Mouse (Mus musculus): ENCODE data around the gene Slc9a9.

Gene Slc9a9

DNA sequence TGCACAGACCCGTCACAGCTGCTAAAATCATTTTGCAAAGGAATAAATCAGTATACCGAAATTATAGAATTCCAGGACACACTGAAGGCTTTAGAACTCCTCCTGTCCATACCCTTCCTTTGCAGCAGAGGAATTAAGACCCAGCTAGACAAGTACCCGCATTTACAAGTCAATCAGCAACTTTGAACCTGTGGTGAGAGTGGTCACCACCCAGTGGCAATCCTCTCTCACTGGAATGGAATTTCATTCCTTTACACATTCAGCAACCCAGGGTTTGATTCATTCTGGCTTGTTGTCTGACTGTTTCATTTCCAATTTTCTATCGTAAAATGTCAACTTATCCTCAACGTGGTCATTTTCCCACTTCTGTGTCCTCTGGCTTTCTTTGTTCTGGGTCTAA lies 67.5 kb downstream of the Slc9a9 start:
- no peak for DNase-seq

GRCm38 (mm10) chr9:94738555-94739427 lies 69.1 kb downstream of the Slc9a9 start:
- peak; percentile 75 for DNase-seq

DNA sequence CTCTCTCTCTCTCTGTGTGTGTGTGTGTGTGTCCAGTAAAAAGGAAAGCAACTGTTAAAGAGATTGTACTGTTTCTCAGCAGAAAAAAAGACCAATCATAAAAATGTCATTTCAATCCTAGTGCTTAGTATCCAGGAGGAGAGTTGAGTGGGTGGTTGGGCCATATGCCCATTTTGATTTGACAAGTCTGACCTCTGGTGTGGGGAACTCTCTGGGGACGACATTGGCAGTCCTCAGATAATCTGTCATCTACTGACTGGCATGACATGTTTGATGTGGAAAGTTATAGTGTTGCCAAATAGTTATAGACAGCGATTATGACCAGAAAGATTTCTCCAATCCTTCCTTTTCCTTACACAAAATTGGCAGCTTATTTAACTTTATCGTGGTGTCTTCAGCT lies 71.1 kb downstream of the Slc9a9 start:
- no peak for DNase-seq

DNA sequence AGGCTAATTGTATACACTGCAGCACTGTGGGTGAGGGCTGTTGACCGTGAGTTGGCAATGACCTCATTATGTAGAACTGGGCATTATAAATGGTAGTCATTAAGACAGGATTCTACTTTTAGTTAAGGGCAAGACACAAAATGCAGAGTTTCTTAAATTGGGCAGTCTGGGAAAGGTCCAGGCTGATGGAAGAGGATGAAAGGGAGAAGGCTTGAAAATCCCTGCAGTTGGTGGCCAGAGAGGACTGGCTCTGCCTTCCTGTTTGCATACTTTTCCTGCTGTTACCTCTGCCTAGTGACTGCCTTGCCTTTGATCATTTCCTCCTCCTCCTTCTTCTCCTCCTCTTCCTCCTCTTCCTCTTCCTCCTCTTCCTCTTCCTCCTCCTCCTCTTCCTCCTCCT lies 73.6 kb downstream of the Slc9a9 start:
- peak; percentile 19 for DNase-seq

DNA sequence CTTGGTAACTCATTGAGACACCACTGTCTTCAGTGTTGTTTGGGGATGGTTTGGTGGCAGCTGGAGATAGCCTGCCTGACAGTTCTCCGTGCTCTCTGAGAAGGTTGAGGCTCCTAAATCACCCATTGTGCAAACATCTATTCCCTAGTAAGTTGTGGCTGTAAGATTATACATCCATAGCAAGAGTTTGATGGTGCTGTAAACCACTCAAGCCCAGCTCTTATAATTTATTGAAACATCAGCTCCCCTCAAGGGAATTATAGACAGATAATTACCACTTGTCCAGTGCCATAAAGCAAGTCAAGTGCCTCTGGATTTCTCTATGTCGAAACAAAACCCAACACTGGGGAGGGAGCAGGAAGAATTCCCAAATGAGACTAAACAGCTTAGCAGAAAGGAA lies 78.8 kb downstream of the Slc9a9 start:
- DNase-seq = no peak

DNA sequence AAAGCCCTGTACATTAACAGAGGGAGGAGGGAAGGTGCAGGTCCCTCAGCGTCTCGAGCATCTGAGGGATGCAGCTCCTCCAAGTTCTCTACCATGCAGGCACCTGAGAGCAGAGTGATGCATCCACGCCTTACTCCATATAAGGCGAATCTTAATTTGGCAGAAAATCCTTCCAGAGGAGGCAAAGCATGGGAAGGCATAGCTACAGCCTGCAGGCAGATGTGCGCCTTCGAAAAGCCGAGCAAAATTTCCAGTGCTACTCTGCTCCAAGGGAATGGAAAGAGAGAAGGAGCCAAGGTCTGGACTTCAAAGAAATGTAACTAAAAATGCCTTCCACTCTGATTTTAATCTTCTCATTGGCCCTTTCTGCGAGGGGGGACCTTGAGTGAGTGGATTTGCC lies 80.5 kb downstream of the Slc9a9 start:
- DNase-seq = no peak

DNA sequence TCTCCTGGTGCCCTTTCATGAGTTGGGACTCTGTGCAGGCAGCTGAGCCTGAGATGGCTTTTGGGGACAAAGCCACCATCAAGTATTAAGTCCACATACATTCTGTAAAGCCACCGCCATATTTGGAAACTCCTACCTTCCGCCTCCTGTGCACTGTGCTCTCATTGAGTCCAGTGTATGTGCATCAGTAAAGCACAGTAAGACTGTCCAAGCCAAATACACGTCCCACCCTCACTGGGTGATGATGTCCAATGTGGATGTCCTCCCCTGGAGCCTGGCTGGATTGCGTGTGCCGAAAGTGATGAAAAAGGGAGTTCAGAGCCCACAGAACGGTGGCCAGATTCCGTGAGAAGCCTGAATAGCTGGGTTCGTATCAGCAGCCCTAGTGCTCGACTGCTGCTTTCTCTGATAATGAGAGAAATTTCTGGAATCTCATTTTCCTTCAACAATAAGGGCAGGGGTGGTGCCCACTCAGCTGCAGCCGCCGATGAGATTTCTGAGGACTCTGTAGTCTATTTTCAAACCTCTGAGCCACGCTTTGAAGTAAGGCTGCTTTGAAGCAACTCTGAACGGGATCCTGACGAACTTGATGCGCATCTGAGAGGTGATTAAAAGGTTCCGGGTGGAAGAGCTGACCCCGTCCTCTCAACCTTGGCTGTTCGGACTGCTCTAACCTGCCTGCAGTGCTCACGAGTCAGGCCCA lies 81.4 kb downstream of the Slc9a9 start:
- DNase-seq = no peak

GRCm38 (mm10) chr9:94751638-94752021 lies 81.9 kb downstream of the Slc9a9 start:
- DNase-seq = no peak

GRCm38 (mm10) chr9:94752121-94752520 lies 82.4 kb downstream of the Slc9a9 start:
- no peak for DNase-seq

- no peak for DNase-seq
Measured at GRCm38 (mm10) chr9:94759904-94760303, 90.2 kb downstream of the Slc9a9 start.

DNA sequence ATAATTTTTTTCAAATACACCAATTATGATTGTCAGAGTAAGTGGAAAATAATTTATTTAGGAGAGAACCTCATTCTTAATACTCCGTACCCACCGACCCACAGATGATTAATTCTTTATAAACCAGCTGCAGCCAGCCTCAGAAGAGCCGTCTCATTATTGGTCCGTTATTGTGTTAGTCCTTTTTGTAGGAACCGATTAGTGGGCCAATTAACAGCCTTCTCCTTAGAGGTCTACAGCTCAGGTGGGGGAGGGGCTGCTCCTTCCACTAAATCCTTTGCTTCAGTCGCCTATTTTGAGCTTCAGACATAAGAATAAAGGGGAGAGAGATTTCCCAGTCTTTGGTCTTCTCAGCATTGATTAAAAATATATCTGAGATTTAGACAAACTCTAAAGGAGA lies 98.4 kb downstream of the Slc9a9 start:
- no peak for DNase-seq

- DNase-seq = no peak
Measured at GRCm38 (mm10) chr9:94768524-94768923, 98.8 kb downstream of the Slc9a9 start.

- DNase-seq = no peak
Measured at GRCm38 (mm10) chr9:94773357-94773756, 103.6 kb downstream of the Slc9a9 start.

DNA sequence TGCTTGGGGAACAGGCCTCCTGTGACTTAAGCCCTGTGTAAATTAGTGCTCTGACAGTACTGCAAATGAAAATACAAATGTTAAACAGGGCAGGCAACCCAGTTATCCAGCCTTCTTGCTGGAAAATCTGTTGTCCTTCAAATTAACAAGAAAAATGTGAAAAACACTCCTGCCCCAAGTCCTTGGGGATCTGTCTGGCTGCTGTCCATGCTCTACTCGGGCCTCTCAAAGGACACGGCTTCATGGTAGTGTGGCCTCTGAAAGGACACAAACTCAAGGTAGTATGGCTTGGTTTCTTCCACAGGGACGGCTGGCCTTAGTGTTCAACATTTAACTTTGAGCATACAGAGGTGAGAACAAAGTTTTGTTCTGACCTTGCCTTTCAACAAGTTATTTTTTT lies 118.6 kb downstream of the Slc9a9 start:
- DNase-seq = no peak

DNA sequence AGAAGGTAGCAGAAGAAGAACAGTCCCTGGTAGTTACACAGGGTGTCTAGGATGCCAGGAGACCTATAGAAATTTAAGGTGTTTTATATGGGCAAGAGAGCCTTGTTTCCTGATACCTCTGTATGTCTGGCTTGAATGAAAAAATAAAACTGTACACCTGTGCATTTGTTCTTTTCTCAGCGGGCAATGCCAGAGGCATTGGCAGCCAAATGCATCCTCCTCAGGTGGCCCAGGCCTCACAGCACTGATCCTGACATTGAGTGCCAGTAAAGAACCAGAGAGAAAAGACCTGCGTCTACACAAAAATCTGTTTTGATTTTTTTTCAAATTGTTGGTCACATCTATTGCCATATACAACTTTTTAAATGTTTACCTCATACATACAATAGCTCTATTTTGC lies 121.3 kb downstream of the Slc9a9 start:
- DNase-seq = no peak

DNA sequence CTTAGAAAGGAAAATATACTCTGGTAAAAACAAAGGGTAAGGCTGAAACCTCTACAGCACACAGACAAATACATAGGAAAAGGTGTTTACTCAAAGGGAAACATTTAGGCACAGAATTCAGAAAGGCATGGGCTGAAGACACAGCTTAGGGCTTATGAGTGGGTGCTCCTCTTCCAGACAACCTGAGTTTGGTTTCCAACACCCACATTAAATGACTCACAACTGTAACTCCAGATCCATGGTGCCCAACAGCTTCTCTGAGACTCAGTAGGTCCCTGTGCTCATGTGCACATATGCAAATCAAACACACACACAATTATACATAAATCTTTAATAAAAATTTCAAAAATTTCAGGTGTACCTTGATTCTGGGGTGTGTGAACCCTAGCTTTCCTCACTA lies 133.4 kb downstream of the Slc9a9 start:
- no peak for DNase-seq

GRCm38 (mm10) chr9:94805506-94805905 lies 135.8 kb downstream of the Slc9a9 start:
- no peak for DNase-seq

- DNase-seq = no peak
Measured at GRCm38 (mm10) chr9:94815518-94815917, 145.8 kb downstream of the Slc9a9 start.

GRCm38 (mm10) chr9:94821268-94821667 lies 151.6 kb downstream of the Slc9a9 start:
- DNase-seq = no peak

DNA sequence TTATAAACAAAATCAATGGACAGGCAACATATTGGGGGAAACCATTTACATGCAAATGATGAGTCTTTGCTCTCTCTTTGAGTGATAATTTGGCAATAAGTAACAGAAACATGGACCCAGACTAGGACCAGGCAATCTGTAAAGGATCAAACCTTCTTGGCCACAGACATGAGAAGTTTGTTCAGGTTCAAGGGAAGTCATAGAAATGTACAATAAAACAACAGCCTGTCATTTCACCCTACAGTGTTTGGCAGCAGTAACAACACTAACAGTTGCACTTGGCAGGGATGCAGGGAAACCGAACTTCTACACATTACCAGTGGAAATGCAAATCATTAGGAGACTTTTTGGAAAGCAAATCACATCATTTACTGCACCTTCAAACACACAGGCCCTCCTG lies 164.1 kb downstream of the Slc9a9 start:
- no peak for DNase-seq

GRCm38 (mm10) chr9:94837384-94837783 lies 167.7 kb downstream of the Slc9a9 start:
- DNase-seq = no peak

- DNase-seq = no peak
Measured at GRCm38 (mm10) chr9:94838479-94839031, 168.8 kb downstream of the Slc9a9 start.

DNA sequence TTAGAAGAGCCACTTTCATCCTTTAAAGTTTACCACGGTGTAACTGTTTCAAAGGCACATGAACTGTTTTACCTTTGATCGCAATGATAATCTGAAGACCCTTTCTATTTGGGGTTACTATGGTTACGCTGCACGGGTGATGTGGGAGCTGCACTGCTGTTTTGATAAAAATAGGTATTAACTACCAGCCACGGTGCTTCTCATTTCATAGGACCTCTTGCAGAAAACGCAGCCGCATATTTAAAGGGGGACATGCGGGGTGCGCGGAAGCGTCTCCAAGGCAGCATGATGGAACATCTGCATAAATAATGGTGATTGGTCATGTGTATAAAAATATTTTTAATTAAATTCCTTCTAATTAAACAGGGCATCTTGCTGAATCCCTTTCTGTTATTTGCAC lies 169.5 kb downstream of the Slc9a9 start:
- peak; percentile 33 for DNase-seq

GRCm38 (mm10) chr9:94840398-94840797 lies 170.7 kb downstream of the Slc9a9 start:
- DNase-seq = no peak
